Mouse (Mus musculus) liver, embryonic 11.5 days (tissue): ENCODE data around the gene Rftn1. TPM values are rescaled to one million over a fixed set of nuclear protein-coding genes. Genes with fewer than 3 reads are reported as not detected.
A peak's percentile ranks its signal among the peaks of the same experiment; 100 is the strongest.

ENCODE experiments used
- ATAC-seq: fragments of 200-750 bp; cut with Nextera tagmentation; replicated peaks from 2 replicates; pipeline ENCODE4 v1.8.0; 2017; ENCODE audit warnings: moderate number of reproducible peaks, mild to moderate bottlenecking, moderate TSS enrichment, moderate library complexity; ENCODE audit not compliant: low FRiP score
- DNase-seq: peaks from one replicate; pipeline ENCODE4 v3.0.0-alpha.2; 2017; ENCODE audit warnings: low spot score
- H3K27ac ChIP-seq: fragments of 300-500 bp; sonication (generic); 2 replicates; pipeline ENCODE4 v1.5.1; 2014; ENCODE audit warnings: mild to moderate bottlenecking, low read depth, low read length, control low read depth
- H3K27me3 ChIP-seq: fragments of 300-500 bp; sonication (generic); replicated peaks from 2 replicates; pipeline ENCODE4 v1.6.1; 2014; ENCODE audit warnings: low read length, mixed read lengths; ENCODE audit not compliant: control insufficient read depth, insufficient read depth
- H3K36me3 ChIP-seq: fragments of 300-500 bp; sonication (generic); 2 replicates; pipeline ENCODE4 v1.6.1; 2014; ENCODE audit warnings: mild to moderate bottlenecking, low read length, moderate library complexity, mixed read lengths; ENCODE audit not compliant: control insufficient read depth, insufficient read depth
- H3K4me1 ChIP-seq: fragments of 300-500 bp; sonication (generic); replicated peaks from 2 replicates; pipeline ENCODE4 v1.6.1; 2014; ENCODE audit warnings: low read length, mixed read lengths; ENCODE audit not compliant: control insufficient read depth, insufficient read depth
- H3K4me2 ChIP-seq: fragments of 300-500 bp; sonication (generic); 2 replicates; pipeline ENCODE4 v1.6.1; 2014; ENCODE audit warnings: mild to moderate bottlenecking, control low read depth, moderate library complexity
- H3K4me3 ChIP-seq: fragments of 300-500 bp; sonication (generic); 2 replicates; pipeline ENCODE4 v1.5.1; 2014; ENCODE audit warnings: low read depth, low read length, control low read depth
- H3K9ac ChIP-seq: fragments of 300-500 bp; sonication (generic); 2 replicates; pipeline ENCODE4 v1.6.1; 2014; ENCODE audit warnings: low read depth, low read length, control low read depth
- H3K9me3 ChIP-seq: fragments of 300-500 bp; sonication (generic); 2 replicates; pipeline ENCODE4 v1.6.1; 2016; ENCODE audit warnings: low read length, inconsistent platforms, mixed read lengths; ENCODE audit not compliant: control insufficient read depth
- WGBS: fragments of 180-500 bp; shearing (Covaris S2); extraction: QIAGEN DNeasy Blood & Tissue Kit; methylation state at CpG from one replicate; pipeline ENCODE4 v1.1.7; 2014; 5-methylcytosine and 5-hydroxymethylcytosine counted together
- polyA plus RNA-seq: library from polyadenylated mRNA; unstranded; fragments of >200 nt; fragmentation: Nextera tagmentation; extraction: Ambion mirVana; gene quantifications from 2 replicates; pipeline ENCODE4 v1.2.1, GENCODE M21; 2014

The Rftn1 gene
- polyA plus RNA-seq, 1 experiment from 2014 or later: 12.8 TPM

GRCm38 (mm10) chr17:50194541-50194940, 4.1 kb upstream of the Rftn1 start:
- Histone ChIP-seq H3K9me3 (no peaks in the 10 kb centered on the region), H3K36me3 (no peaks in the 10 kb centered on the region), H3K9ac (no peak overlapping the region), H3K4me3 (no peak overlapping the region), H3K27me3 (peaks cover 23% of the 10 kb centered on the region), H3K27ac (no peak overlapping the region), H3K4me2 (no peak overlapping the region), H3K4me1 (no peaks in the 10 kb centered on the region)
- WGBS: 71% methylated on average over 3 of the region's 3 CpGs
- DNase-seq (no peak), ATAC-seq (no peak)

GRCm38 (mm10) chr17:50193653-50194052, 3.2 kb upstream of the Rftn1 start:
- Histone ChIP-seq H3K9me3 (no peaks in the 10 kb centered on the region), H3K4me1 (no peaks in the 10 kb centered on the region), H3K27ac (no peak overlapping the region), H3K4me2 (no peak overlapping the region), H3K4me3 (no peak overlapping the region), H3K9ac (no peak overlapping the region), H3K36me3 (no peaks in the 10 kb centered on the region), H3K27me3 (peaks cover 23% of the 10 kb centered on the region)
- 49% methylated on average over 3 of the region's 3 CpGs for WGBS
- DNase-seq (no peak), ATAC-seq (no peak)

GRCm38 (mm10) chr17:50192376-50192940, 2.0 kb upstream of the Rftn1 start:
- peaks cover 23% of the 10 kb centered on the region for H3K27me3 ChIP-seq
- no peaks in the 10 kb centered on the region for H3K9me3 ChIP-seq
- WGBS: 55% methylated on average over 10 of the region's 10 CpGs
- H3K4me1 ChIP-seq: no peaks in the 10 kb centered on the region
- DNase-seq (no peak), ATAC-seq (no peak)
- H3K4me3 ChIP-seq: no peak overlapping the region
- no peak overlapping the region for H3K4me2 ChIP-seq
- H3K9ac ChIP-seq: no peak overlapping the region
- no peaks in the 10 kb centered on the region for H3K36me3 ChIP-seq
- H3K27ac ChIP-seq: no peak overlapping the region

- 54% methylated on average over 9 of the region's 9 CpGs for whole genome bisulfite sequencing
- no peaks in the 10 kb centered on the region for H3K36me3 ChIP-seq
- no peak overlapping the region for H3K4me2 ChIP-seq
- H3K27me3 ChIP-seq: peaks cover 23% of the 10 kb centered on the region
- ATAC-seq: no peak
- DNase-seq: no peak
- no peak overlapping the region for H3K9ac ChIP-seq
- no peaks in the 10 kb centered on the region for H3K4me1 ChIP-seq
- no peak overlapping the region for H3K27ac ChIP-seq
- H3K9me3 ChIP-seq: no peaks in the 10 kb centered on the region
- H3K4me3 ChIP-seq: no peak overlapping the region
These were observed 964 bp upstream of the Rftn1 start for GRCm38 (mm10) chr17:50191318-50191957.

- Histone ChIP-seq H3K36me3 (no peaks in the 10 kb centered on the region), H3K4me2 (peak overlapping the region; percentile 93), H3K4me1 (no peaks in the 10 kb centered on the region), H3K4me3 (peak overlapping the region; percentile 73), H3K9me3 (no peaks in the 10 kb centered on the region), H3K9ac (peak overlapping the region; percentile 72), H3K27me3 (peaks cover 23% of the 10 kb centered on the region), H3K27ac (no peak overlapping the region)
- DNase-seq (peak; percentile 66), ATAC-seq (peak; percentile 61)
- WGBS: under 1% methylated on average over 24 of the region's 24 CpGs
These were observed 977 bp downstream of the Rftn1 start for GRCm38 (mm10) chr17:50189381-50190012.

GRCm38 (mm10) chr17:50188662-50189345, 1.7 kb downstream of the Rftn1 start:
- H3K9ac ChIP-seq: no peak overlapping the region
- WGBS: 73% methylated on average over 12 of the region's 12 CpGs
- peak overlapping the region; percentile 93 for H3K4me2 ChIP-seq
- H3K4me1 ChIP-seq: no peaks in the 10 kb centered on the region
- H3K27me3 ChIP-seq: peaks cover 23% of the 10 kb centered on the region
- H3K36me3 ChIP-seq: no peaks in the 10 kb centered on the region
- H3K4me3 ChIP-seq: peak overlapping the region; percentile 73; the same call in 1 of the 2 replicates
- ATAC-seq (peak; percentile 13), DNase-seq (no peak)
- no peaks in the 10 kb centered on the region for H3K9me3 ChIP-seq
- H3K27ac ChIP-seq: no peak overlapping the region

- no peak for ATAC-seq
These were observed 4.9 kb downstream of the Rftn1 start for GRCm38 (mm10) chr17:50185616-50186015.

GRCm38 (mm10) chr17:50185083-50185482, 5.4 kb downstream of the Rftn1 start:
- H3K9me3 ChIP-seq: no peaks in the 10 kb centered on the region
- no peak overlapping the region for H3K4me2 ChIP-seq
- H3K27me3 ChIP-seq: peaks cover 3% of the 10 kb centered on the region
- H3K36me3 ChIP-seq: no peaks in the 10 kb centered on the region
- no peak overlapping the region for H3K4me3 ChIP-seq
- no peaks in the 10 kb centered on the region for H3K4me1 ChIP-seq
- ATAC-seq (no peak), DNase-seq (no peak)
- no peak overlapping the region for H3K27ac ChIP-seq
- WGBS: 81% methylated on average over 4 of the region's 4 CpGs
- H3K9ac ChIP-seq: no peak overlapping the region

More at GRCm38 (mm10) chr17:50185616-50186015, 4.9 kb downstream of the Rftn1 start:
- no peak for DNase-seq
- no peak overlapping the region for H3K4me2 ChIP-seq
- H3K27ac ChIP-seq: no peak overlapping the region
- no peaks in the 10 kb centered on the region for H3K9me3 ChIP-seq
- no peaks in the 10 kb centered on the region for H3K36me3 ChIP-seq
- no peaks in the 10 kb centered on the region for H3K4me1 ChIP-seq
- WGBS: 65% methylated on average over 5 of the region's 5 CpGs
- H3K9ac ChIP-seq: no peak overlapping the region
- H3K27me3 ChIP-seq: peaks cover 9% of the 10 kb centered on the region
- no peak overlapping the region for H3K4me3 ChIP-seq
